Mouse (Mus musculus) intestine, embryonic 16.5 days (tissue): ENCODE results near the gene Cdh8. TPM values are rescaled to one million over a fixed set of nuclear protein-coding genes. Genes with fewer than 3 reads are reported as not detected.
"Not testable (repeated sequence)": the region's sequence is repeated elsewhere in the genome, so short reads cannot be mapped to it uniquely, and the experiment has no call there.

Experiments used
- ATAC-seq: fragments of 200-750 bp; cut with Nextera tagmentation; 2 replicates; pipeline ENCODE4 v1.8.0; 2017; ENCODE audit warnings: moderate TSS enrichment, moderate library complexity
- H3K27ac ChIP-seq: fragments of 300-500 bp; sonication (generic); 2 replicates; pipeline ENCODE4 v1.5.1; 2014; ENCODE audit warnings: mild to moderate bottlenecking, low read length
- H3K27me3 ChIP-seq: fragments of 300-500 bp; sonication (generic); replicated peaks from 2 replicates; pipeline ENCODE4 v1.6.1; 2014; ENCODE audit warnings: low read length, control low read depth, mixed read lengths; ENCODE audit not compliant: control insufficient read depth, insufficient read depth
- H3K36me3 ChIP-seq: fragments of 300-500 bp; sonication (generic); 2 replicates; pipeline ENCODE4 v1.6.1; 2014; ENCODE audit warnings: low read length, control low read depth; ENCODE audit not compliant: control insufficient read depth, insufficient read depth
- H3K4me1 ChIP-seq: fragments of 300-500 bp; sonication (generic); 2 replicates; pipeline ENCODE4 v1.6.1; 2014; ENCODE audit warnings: low read length, control low read depth, mixed read lengths; ENCODE audit not compliant: control insufficient read depth, insufficient read depth
- H3K4me2 ChIP-seq: fragments of 300-500 bp; sonication (generic); 2 replicates; pipeline ENCODE4 v1.6.1; 2014; ENCODE audit warnings: low read depth, low read length, control low read depth
- H3K4me3 ChIP-seq: fragments of 300-500 bp; sonication (generic); 2 replicates; pipeline ENCODE4 v1.5.1; 2014; ENCODE audit warnings: mild to moderate bottlenecking, low read length
- H3K9ac ChIP-seq: fragments of 300-500 bp; sonication (generic); 2 replicates; pipeline ENCODE4 v1.6.1; 2014; ENCODE audit warnings: low read depth, low read length
- H3K9me3 ChIP-seq: fragments of 300-500 bp; sonication (generic); 2 replicates; pipeline ENCODE4 v1.6.1; 2016; ENCODE audit warnings: low read length, control low read depth; ENCODE audit not compliant: control insufficient read depth
- WGBS: fragments of 180-500 bp; shearing (Covaris S2); extraction: QIAGEN DNeasy Blood & Tissue Kit; methylation state at CpG from one replicate; pipeline ENCODE4 v1.1.7; 2014; 5-methylcytosine and 5-hydroxymethylcytosine counted together
- polyA plus RNA-seq: library from polyadenylated mRNA; unstranded; fragments of >200 nt; fragmentation: Nextera tagmentation; extraction: Ambion mirVana; gene quantifications from 2 replicates; pipeline ENCODE4 v1.2.1, GENCODE M21; 2015

Cdh8 gene
- polyA plus RNA-seq, 1 experiment from 2014 or later: 0.99 TPM

DNA sequence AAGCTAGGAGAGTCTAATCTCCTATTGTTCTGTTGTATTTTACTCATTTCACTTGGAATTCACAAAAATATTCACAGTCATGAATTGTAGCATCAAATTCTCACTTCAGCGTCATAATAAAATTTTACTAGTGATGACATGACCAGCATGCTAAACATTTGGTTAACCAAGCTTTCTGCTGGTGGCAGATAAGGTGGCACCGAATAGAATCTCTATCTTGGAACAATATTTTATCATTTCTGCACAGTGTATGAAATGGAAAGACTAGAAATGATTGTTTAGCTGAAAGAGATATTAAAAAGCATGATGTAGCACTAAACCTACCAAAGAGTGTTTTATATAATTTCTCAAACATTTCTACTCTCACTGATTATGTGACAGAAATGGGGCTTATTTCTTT, 225.6 kb downstream of the Cdh8 start:
- Histone ChIP-seq H3K4me1 (no peaks in the 10 kb centered on the region), H3K36me3 (no peaks in the 10 kb centered on the region), H3K4me3 (no peak overlapping the region), H3K9me3 (no peaks in the 10 kb centered on the region), H3K9ac (no peak overlapping the region), H3K27me3 (no peaks in the 10 kb centered on the region), H3K4me2 (no peak overlapping the region), H3K27ac (no peak overlapping the region)
- ATAC-seq: no peak
- 78% methylated on average over 2 of the region's 2 CpGs for WGBS

GRCm38 (mm10) chr8:99186879-99187278, 229.4 kb downstream of the Cdh8 start:
- no peak overlapping the region for H3K4me3 ChIP-seq
- H3K9me3 ChIP-seq: no peaks in the 10 kb centered on the region
- no peaks in the 10 kb centered on the region for H3K27me3 ChIP-seq
- H3K27ac ChIP-seq: no peak overlapping the region
- ATAC-seq: no peak
- H3K4me1 ChIP-seq: no peaks in the 10 kb centered on the region
- WGBS: 90% methylated on average over 5 of the region's 5 CpGs
- H3K4me2 ChIP-seq: no peak overlapping the region
- H3K9ac ChIP-seq: no peak overlapping the region
- no peaks in the 10 kb centered on the region for H3K36me3 ChIP-seq

- Histone ChIP-seq H3K9me3 (no peaks in the 10 kb centered on the region), H3K27me3 (no peaks in the 10 kb centered on the region), H3K9ac (no peak overlapping the region), H3K27ac (no peak overlapping the region), H3K4me2 (no peak overlapping the region), H3K4me3 (no peak overlapping the region), H3K4me1 (no peaks in the 10 kb centered on the region), H3K36me3 (no peaks in the 10 kb centered on the region)
- no peak for ATAC-seq
Observed at GRCm38 (mm10) chr8:99184186-99184585, 232.1 kb downstream of the Cdh8 start.

DNA sequence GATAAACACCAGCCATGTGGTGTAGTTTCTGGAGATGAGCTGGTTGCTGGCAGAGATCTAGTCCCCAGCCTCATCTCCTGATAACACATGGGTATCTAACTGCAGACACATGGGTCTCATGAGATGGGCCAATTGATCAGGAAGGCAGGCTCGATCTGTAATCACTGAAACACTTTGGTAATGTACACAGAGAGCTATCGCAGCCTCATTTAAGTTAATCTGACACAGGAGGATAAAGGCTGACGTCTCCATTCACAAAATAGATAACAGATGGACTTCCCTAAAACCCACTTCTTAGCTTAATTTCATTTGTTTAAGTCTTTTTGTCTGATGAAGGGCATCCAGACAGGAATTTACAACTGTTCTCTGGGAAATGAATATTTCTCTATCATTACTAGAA, 249.3 kb downstream of the Cdh8 start:
- WGBS: 51% methylated on average over 3 of the region's 3 CpGs
- ATAC-seq: no peak

GRCm38 (mm10) chr8:99161633-99162032, 254.6 kb downstream of the Cdh8 start:
- H3K27ac ChIP-seq: no peak overlapping the region
- no peaks in the 10 kb centered on the region for H3K4me1 ChIP-seq
- no peak for ATAC-seq
- no peaks in the 10 kb centered on the region for H3K36me3 ChIP-seq
- no peak overlapping the region for H3K4me2 ChIP-seq
- H3K27me3 ChIP-seq: no peaks in the 10 kb centered on the region
- no peaks in the 10 kb centered on the region for H3K9me3 ChIP-seq
- H3K4me3 ChIP-seq: no peak overlapping the region
- 40% methylated on average over 4 of the region's 4 CpGs for WGBS
- H3K9ac ChIP-seq: no peak overlapping the region

More for the DNA sequence above, 249.3 kb downstream of the Cdh8 start:
- Histone ChIP-seq H3K9ac (no peak overlapping the region), H3K4me3 (no peak overlapping the region), H3K4me1 (no peaks in the 10 kb centered on the region), H3K9me3 (no peaks in the 10 kb centered on the region), H3K4me2 (no peak overlapping the region), H3K27ac (no peak overlapping the region), H3K27me3 (no peaks in the 10 kb centered on the region), H3K36me3 (no peaks in the 10 kb centered on the region)

DNA sequence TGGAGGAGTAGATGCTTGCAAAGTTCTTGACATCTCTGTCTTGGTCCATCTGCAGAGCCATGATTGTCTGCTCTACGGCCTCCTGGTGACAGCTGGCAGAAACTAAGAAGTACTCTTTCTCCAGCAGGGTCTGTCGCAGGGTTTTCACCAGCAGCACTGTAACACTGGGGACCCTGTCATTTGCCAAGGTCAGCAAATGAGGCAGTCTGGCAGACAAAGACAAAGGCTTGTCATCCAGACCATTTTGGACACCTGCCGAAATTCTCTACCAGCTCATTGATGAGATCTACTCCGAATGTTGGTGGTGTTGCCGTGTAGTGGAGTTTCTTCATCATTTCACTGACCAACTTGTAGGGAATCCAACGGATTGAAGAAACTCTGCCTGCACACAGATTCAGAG, 270.8 kb downstream of the Cdh8 start:
- Histone ChIP-seq H3K36me3 (no peaks in the 10 kb centered on the region), H3K9ac (no peak overlapping the region), H3K27ac (no peak overlapping the region), H3K9me3 (no peaks in the 10 kb centered on the region), H3K4me1 (no peaks in the 10 kb centered on the region), H3K4me3 (no peak overlapping the region), H3K27me3 (no peaks in the 10 kb centered on the region), H3K4me2 (no peak overlapping the region)
- ATAC-seq: no peak
- WGBS: 88% methylated on average over 6 of the region's 6 CpGs

DNA sequence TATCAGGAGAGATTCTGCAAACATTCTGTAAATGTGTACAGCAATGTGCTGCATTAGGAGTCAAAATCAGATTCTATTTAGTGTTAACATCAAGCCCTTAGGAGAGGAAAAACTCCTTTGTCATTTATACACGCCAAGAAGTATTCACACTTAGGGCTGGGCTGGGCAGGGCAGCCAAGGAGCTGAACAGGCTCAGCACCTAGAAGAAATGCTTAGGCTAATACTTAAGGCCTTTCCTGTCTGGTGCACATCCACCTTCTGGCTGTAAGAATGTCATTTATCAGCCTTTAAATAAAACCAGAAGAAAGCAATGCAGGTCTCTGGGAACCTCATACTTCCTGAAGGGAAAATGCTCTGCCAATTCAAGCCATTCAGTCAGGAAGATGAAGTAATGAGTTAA, 271.5 kb downstream of the Cdh8 start:
- not testable (repeated sequence) for H3K4me2 ChIP-seq, H3K9ac ChIP-seq, H3K4me3 ChIP-seq, H3K36me3 ChIP-seq, ATAC-seq, H3K4me1 ChIP-seq, H3K9me3 ChIP-seq, H3K27ac ChIP-seq, H3K27me3 ChIP-seq
- 56% methylated on average over 1 of the region's 1 CpGs for WGBS

DNA sequence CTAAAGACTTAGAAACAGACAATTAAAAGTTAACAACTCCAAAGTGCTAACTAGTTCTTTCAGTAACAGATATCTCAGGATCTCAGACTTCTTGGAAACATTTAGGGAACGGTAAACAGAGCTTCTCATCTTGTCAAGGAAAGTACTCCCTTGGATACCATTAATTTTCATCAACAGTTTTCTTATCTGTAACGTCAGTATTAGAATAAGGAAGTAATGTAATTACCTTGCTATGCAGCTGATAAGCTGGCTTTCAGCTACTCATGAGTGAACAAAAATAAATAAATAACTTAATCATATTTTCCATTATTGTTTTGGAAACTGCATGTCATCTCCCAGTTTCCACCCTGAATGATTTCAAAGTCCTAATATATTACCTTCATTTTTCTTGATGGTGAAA, 317.8 kb downstream of the Cdh8 start:
- no peaks in the 10 kb centered on the region for H3K9me3 ChIP-seq
- no peak overlapping the region for H3K4me2 ChIP-seq
- no peak for ATAC-seq
- H3K9ac ChIP-seq: no peak overlapping the region
- H3K27me3 ChIP-seq: no peaks in the 10 kb centered on the region
- no peak overlapping the region for H3K4me3 ChIP-seq
- WGBS: 65% methylated on average over 2 of the region's 2 CpGs
- no peaks in the 10 kb centered on the region for H3K4me1 ChIP-seq
- no peak overlapping the region for H3K27ac ChIP-seq
- no peaks in the 10 kb centered on the region for H3K36me3 ChIP-seq

DNA sequence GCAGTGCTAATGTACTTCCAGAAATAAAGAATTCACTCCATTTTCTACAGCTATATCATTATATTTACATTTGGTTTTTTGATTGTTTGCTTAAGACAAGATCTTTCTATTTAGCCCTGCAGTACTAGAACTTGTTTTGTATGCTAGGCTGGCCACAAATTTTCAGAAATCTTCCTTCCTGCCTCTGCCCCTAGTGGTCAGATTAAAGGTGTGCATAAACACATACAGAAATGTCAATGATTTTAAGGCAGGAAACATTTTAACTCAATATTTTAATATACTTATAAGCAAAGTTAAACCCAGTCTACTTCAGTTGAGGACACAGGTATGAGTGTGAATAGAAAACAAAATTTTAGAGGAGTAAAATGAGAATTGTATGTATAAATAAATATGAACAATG, 364.9 kb downstream of the Cdh8 start:
- Histone ChIP-seq H3K27ac (no peak overlapping the region), H3K4me1 (no peaks in the 10 kb centered on the region), H3K27me3 (no peaks in the 10 kb centered on the region), H3K9ac (no peak overlapping the region), H3K9me3 (no peaks in the 10 kb centered on the region), H3K36me3 (no peaks in the 10 kb centered on the region), H3K4me3 (no peak overlapping the region), H3K4me2 (no peak overlapping the region)
- no peak for ATAC-seq

DNA sequence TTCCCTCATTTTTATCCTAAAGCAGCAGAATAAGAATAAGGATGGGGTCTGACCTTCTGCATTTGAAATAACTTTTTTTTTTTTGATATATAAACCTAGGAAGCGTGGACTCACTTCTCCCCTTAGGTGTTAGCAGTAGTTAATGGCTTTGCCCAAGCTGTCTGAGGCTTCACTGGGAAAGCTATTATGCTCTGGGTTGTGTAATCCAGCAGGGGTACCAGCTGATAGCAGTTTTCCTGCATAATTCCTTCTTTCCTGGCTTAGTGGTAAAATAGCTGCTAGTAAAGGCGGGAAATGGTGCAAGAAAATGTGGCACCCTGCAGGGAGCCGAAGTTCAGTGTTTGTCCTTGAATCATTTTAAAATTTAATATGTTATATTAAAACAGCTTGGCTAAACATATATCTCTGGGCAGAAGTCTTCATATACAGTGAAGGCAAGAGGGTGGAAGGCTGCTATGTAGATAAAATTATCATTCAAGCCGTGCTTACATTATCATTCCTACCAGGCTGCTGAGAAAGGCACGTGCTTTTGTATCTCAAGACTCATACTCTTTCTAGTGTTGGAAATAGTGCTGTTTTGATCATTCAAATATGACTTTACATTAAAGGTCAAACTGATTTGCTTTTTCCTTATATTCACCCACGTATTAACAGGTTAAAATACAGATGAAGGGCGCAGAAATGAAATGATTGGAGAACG, 367.5 kb downstream of the Cdh8 start:
- WGBS: 78% methylated on average over 8 of the region's 8 CpGs
- H3K36me3 ChIP-seq: no peaks in the 10 kb centered on the region
- ATAC-seq: no peak
- no peak overlapping the region for H3K27ac ChIP-seq
- no peak overlapping the region for H3K4me2 ChIP-seq
- H3K9ac ChIP-seq: no peak overlapping the region
- H3K9me3 ChIP-seq: no peaks in the 10 kb centered on the region
- H3K27me3 ChIP-seq: no peaks in the 10 kb centered on the region
- H3K4me1 ChIP-seq: no peaks in the 10 kb centered on the region
- H3K4me3 ChIP-seq: no peak overlapping the region
